Mouse (Mus musculus) kidney, postnatal 0 days (tissue): ENCODE results near the gene Idh3a. TPM values are rescaled to one million over a fixed set of nuclear protein-coding genes. Genes with fewer than 3 reads are reported as not detected.

ENCODE experiments used
- ATAC-seq: fragments of 200-750 bp; cut with Nextera tagmentation; replicated peaks from 2 replicates; pipeline ENCODE4 v1.8.0; 2017; ENCODE audit warnings: low read depth, moderate number of reproducible peaks, moderate TSS enrichment, moderate library complexity; ENCODE audit not compliant: low FRiP score
- DNase-seq: peaks from one replicate; pipeline ENCODE4 v3.0.0-alpha.2; 2016; ENCODE audit warnings: low spot score
- H3K27ac ChIP-seq: fragments of 300-500 bp; sonication (generic); 2 replicates; pipeline ENCODE4 v1.5.1; 2014; ENCODE audit warnings: mild to moderate bottlenecking
- H3K27me3 ChIP-seq: fragments of 300-500 bp; sonication (generic); 2 replicates; pipeline ENCODE4 v1.6.1; 2014; ENCODE audit warnings: low read length, mixed read lengths; ENCODE audit not compliant: insufficient read depth
- H3K36me3 ChIP-seq: fragments of 300-500 bp; sonication (generic); 2 replicates; pipeline ENCODE4 v1.6.1; 2014; ENCODE audit warnings: low read length, mixed read lengths; ENCODE audit not compliant: insufficient read depth
- H3K4me1 ChIP-seq: fragments of 300-500 bp; sonication (generic); replicated peaks from 2 replicates; pipeline ENCODE4 v1.6.1; 2014; ENCODE audit warnings: antibody characterized with exemption, low read length, mixed read lengths; ENCODE audit not compliant: insufficient read depth
- H3K4me2 ChIP-seq: fragments of 300-500 bp; sonication (generic); 2 replicates; pipeline ENCODE4 v1.6.1; 2014; ENCODE audit warnings: mild to moderate bottlenecking, low read length, moderate library complexity, mixed read lengths
- H3K4me3 ChIP-seq: fragments of 300-500 bp; sonication (generic); replicated peaks from 2 replicates; pipeline ENCODE4 v1.5.1; 2014; ENCODE audit warnings: low read depth, low read length
- H3K9ac ChIP-seq: fragments of 300-500 bp; sonication (generic); 2 replicates; pipeline ENCODE4 v1.6.1; 2014; ENCODE audit warnings: low read depth, low read length
- H3K9me3 ChIP-seq: fragments of 300-500 bp; sonication (generic); replicated peaks from 2 replicates; pipeline ENCODE4 v1.6.1; 2016; ENCODE audit warnings: low read length, inconsistent platforms, mixed read lengths
- CTCF ChIP-seq: IDR thresholded peaks from 2 replicates; pipeline ENCODE4 v1.5.1; 2016; ENCODE audit warnings: antibody characterized with exemption, low read depth, mild to moderate bottlenecking, moderate library complexity
- WGBS: fragments of 180-500 bp; shearing (Covaris S2); extraction: QIAGEN DNeasy Blood & Tissue Kit; methylation state at CpG from one replicate; pipeline ENCODE4 v1.1.7; 2014; 5-methylcytosine and 5-hydroxymethylcytosine counted together
- polyA plus RNA-seq: library from polyadenylated mRNA; unstranded; fragments of >200 nt; fragmentation: Nextera tagmentation; extraction: Ambion mirVana; gene quantifications from 2 replicates; pipeline ENCODE4 v1.2.1, GENCODE M21; 2015

Gene Idh3a
- polyA plus RNA-seq, 1 experiment from 2014 or later, result 247 TPM

- no peaks in the 10 kb centered on the region for H3K4me1 ChIP-seq
- DNase-seq, result no peak
- no peaks in the 10 kb centered on the region for H3K9me3 ChIP-seq
- no peak for ATAC-seq
- H3K27ac ChIP-seq, result no peak overlapping the region
- no peak overlapping the region for H3K4me2 ChIP-seq
- H3K27me3 ChIP-seq, result no peaks in the 10 kb centered on the region
- no peak for TF ChIP-seq CTCF
- peaks cover 35% of the 10 kb centered on the region for H3K36me3 ChIP-seq
- H3K4me3 ChIP-seq, result no peak overlapping the region
- 56% methylated on average over 5 of the region's 5 CpGs for WGBS
- no peak overlapping the region for H3K9ac ChIP-seq
Observed at GRCm38 (mm10) chr9:54604131-54604654, 18.1 kb downstream of the Idh3a start.

GRCm38 (mm10) chr9:54604886-54605285 is 18.8 kb downstream of the Idh3a start:
- DNase-seq (peak; percentile 48), ATAC-seq (no peak)
- Histone ChIP-seq H3K4me1 (no peaks in the 10 kb centered on the region), H3K27ac (no peak overlapping the region), H3K9ac (no peak overlapping the region), H3K9me3 (no peaks in the 10 kb centered on the region), H3K4me3 (no peak overlapping the region), H3K36me3 (peaks cover 29% of the 10 kb centered on the region), H3K27me3 (no peaks in the 10 kb centered on the region), H3K4me2 (no peak overlapping the region)
- peak; percentile 71 for TF ChIP-seq CTCF
- WGBS, result 59% methylated on average over 4 of the region's 4 CpGs

GRCm38 (mm10) chr9:54612781-54613191 is 26.7 kb downstream of the Idh3a start:
- Histone ChIP-seq H3K4me1 (no peaks in the 10 kb centered on the region), H3K4me3 (no peak overlapping the region), H3K27me3 (no peaks in the 10 kb centered on the region), H3K27ac (no peak overlapping the region), H3K9me3 (no peaks in the 10 kb centered on the region), H3K4me2 (no peak overlapping the region), H3K9ac (no peak overlapping the region), H3K36me3 (no peaks in the 10 kb centered on the region)
- no peak for DNase-seq
- ATAC-seq, result no peak
- no peak for TF ChIP-seq CTCF
- WGBS, result 85% methylated on average over 5 of the region's 5 CpGs

GRCm38 (mm10) chr9:54614182-54614850 is 28.2 kb downstream of the Idh3a start:
- Histone ChIP-seq H3K9ac (no peak overlapping the region), H3K4me2 (no peak overlapping the region), H3K4me1 (no peaks in the 10 kb centered on the region), H3K9me3 (no peaks in the 10 kb centered on the region), H3K4me3 (no peak overlapping the region), H3K36me3 (no peaks in the 10 kb centered on the region), H3K27ac (no peak overlapping the region), H3K27me3 (no peaks in the 10 kb centered on the region)
- DNase-seq (peak; percentile 77), ATAC-seq (no peak)
- TF ChIP-seq CTCF, result peak; percentile 80
- 67% methylated on average over 13 of the region's 13 CpGs for WGBS

- H3K4me3 ChIP-seq, result no peak overlapping the region
- H3K4me1 ChIP-seq, result no peaks in the 10 kb centered on the region
- no peak overlapping the region for H3K4me2 ChIP-seq
- TF ChIP-seq CTCF, result no peak
- DNase-seq, result no peak
- no peaks in the 10 kb centered on the region for H3K36me3 ChIP-seq
- no peaks in the 10 kb centered on the region for H3K9me3 ChIP-seq
- no peak for ATAC-seq
- 90% methylated on average over 5 of the region's 5 CpGs for WGBS
- no peak overlapping the region for H3K9ac ChIP-seq
- no peak overlapping the region for H3K27ac ChIP-seq
- no peaks in the 10 kb centered on the region for H3K27me3 ChIP-seq
Observed at GRCm38 (mm10) chr9:54627240-54627639, 41.1 kb downstream of the Idh3a start.

- no peak overlapping the region for H3K4me3 ChIP-seq
- 90% methylated on average over 4 of the region's 4 CpGs for WGBS
- no peak overlapping the region for H3K4me2 ChIP-seq
- peak; percentile 8; the same call in 1 of the 2 replicates for TF ChIP-seq CTCF
- no peak for ATAC-seq
- H3K27ac ChIP-seq, result no peak overlapping the region
- H3K36me3 ChIP-seq, result no peaks in the 10 kb centered on the region
- H3K27me3 ChIP-seq, result no peaks in the 10 kb centered on the region
- H3K4me1 ChIP-seq, result no peaks in the 10 kb centered on the region
- H3K9me3 ChIP-seq, result no peaks in the 10 kb centered on the region
- DNase-seq, result no peak
- H3K9ac ChIP-seq, result no peak overlapping the region
Observed at GRCm38 (mm10) chr9:54628752-54629151, 42.6 kb downstream of the Idh3a start.
